Mouse (Mus musculus) liver, postnatal 0 days (tissue): ENCODE data around the gene Pcnx2.

ENCODE experiments used
- CTCF ChIP-seq: sonication (generic); IDR thresholded peaks from 2 replicates; pipeline ENCODE4 v1.5.1; 2016; ENCODE audit warnings: antibody characterized with exemption, low read depth
- EP300 ChIP-seq: IDR thresholded peaks from 2 replicates; pipeline ENCODE4 v1.6.1; 2016; ENCODE audit warnings: antibody characterized with exemption, low read depth, mild to moderate bottlenecking

DNA sequence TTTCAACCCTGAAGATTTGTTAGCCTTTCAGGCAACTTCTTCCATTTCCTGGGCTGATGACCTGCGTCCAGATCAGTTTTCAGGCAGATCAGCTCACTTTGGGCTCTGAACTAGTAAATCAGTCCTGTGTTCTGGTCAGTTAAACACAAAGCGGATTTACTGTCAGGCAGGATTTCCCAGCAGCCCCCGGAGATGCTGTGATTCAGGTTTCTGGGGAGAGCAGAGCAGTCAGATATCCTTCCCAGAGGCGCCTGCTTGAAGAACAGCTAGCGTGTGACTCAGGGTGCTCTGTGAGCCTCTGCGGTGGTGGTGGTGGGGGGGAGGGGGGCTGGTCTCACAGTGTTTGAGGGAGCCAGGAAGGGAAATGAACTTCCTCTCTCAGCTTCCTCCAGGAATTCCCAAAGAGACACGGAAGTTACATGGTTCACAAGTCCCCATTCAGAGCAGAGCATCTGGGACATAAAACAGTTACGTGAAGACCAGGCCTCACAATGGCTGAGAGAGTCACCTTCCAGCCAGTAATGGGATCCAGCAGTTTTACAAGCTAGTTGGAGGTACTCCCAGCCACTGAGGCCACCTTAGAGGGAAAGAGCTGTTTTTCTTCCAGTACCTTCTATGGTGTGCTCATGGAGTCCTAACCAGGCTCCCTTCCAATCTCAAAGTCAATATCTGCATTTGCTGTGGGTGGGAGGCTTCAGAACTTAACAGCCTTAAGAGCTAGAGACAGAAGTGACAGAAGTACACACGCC is 25.4 kb downstream of the Pcnx2 start:
- TF ChIP-seq CTCF (no peak), EP300 (no peak)
